Mouse (Mus musculus) thymus, adult 2 months (tissue): ENCODE results near the gene Mreg. TPM values are rescaled to one million over a fixed set of nuclear protein-coding genes. Genes with fewer than 3 reads are reported as not detected.

ENCODE experiments used
- DNase-seq: peaks from one replicate; pipeline ENCODE4 v3.0.0; 2021
- H3K27ac ChIP-seq: fragments of 200-500 bp; 2 replicates; pipeline ENCODE4 v1.5.1; 2012; ENCODE audit warnings: low read length, control low read depth; ENCODE audit not compliant: control insufficient read depth, insufficient read depth
- H3K27me3 ChIP-seq: fragments of 200-500 bp; 2 replicates; pipeline ENCODE4 v1.6.1; 2012; ENCODE audit warnings: mild to moderate bottlenecking, low read length, moderate library complexity, mixed read lengths; ENCODE audit not compliant: control insufficient read depth, insufficient read depth
- H3K36me3 ChIP-seq: fragments of 200-500 bp; 2 replicates; pipeline ENCODE4 v1.6.1; 2012; ENCODE audit warnings: mild to moderate bottlenecking, low read length, moderate library complexity; ENCODE audit not compliant: control insufficient read depth, insufficient read depth
- H3K4me1 ChIP-seq: fragments of 200-500 bp; replicated peaks from 2 replicates; pipeline ENCODE4 v1.6.1; 2012; ENCODE audit warnings: low read length; ENCODE audit not compliant: control insufficient read depth, insufficient read depth
- H3K4me3 ChIP-seq: fragments of 200-500 bp; 2 replicates; pipeline ENCODE4 v1.5.1; 2012; ENCODE audit warnings: mild to moderate bottlenecking, low read length, control low read depth, moderate library complexity; ENCODE audit not compliant: control insufficient read depth, insufficient read depth
- CTCF ChIP-seq: fragments of 200-500 bp; IDR thresholded peaks from 2 replicates; pipeline ENCODE4 v1.5.1; 2012; ENCODE audit warnings: mild to moderate bottlenecking, control low read depth, low read length, moderate library complexity, borderline replicate concordance; ENCODE audit not compliant: control insufficient read depth, poor library complexity, insufficient read depth; ENCODE audit errors: extremely low read depth
- POLR2A ChIP-seq: fragments of 200-500 bp; IDR thresholded peaks from 2 replicates; pipeline ENCODE4 v1.6.1; 2012; ENCODE audit warnings: mild to moderate bottlenecking, low read length, control low read depth, moderate library complexity; ENCODE audit not compliant: control insufficient read depth, poor library complexity, insufficient read depth; ENCODE audit errors: extremely low read depth
- WGBS: fragments of 180-500 bp; shearing (Covaris S2); methylation state at CpG from one replicate; pipeline ENCODE4 v1.1.7; 2018; 5-methylcytosine and 5-hydroxymethylcytosine counted together
- polyA plus RNA-seq: library from polyadenylated mRNA; depleted of rRNA; stranded (reverse); fragments of >200 nt; gene quantifications from 2 replicates; pipeline ENCODE4 v1.2.3, GENCODE M21; 2012; rRNA removed

The Mreg gene
- 20.6 and 28.0 TPM in 2 replicates for polyA plus RNA-seq

DNA sequence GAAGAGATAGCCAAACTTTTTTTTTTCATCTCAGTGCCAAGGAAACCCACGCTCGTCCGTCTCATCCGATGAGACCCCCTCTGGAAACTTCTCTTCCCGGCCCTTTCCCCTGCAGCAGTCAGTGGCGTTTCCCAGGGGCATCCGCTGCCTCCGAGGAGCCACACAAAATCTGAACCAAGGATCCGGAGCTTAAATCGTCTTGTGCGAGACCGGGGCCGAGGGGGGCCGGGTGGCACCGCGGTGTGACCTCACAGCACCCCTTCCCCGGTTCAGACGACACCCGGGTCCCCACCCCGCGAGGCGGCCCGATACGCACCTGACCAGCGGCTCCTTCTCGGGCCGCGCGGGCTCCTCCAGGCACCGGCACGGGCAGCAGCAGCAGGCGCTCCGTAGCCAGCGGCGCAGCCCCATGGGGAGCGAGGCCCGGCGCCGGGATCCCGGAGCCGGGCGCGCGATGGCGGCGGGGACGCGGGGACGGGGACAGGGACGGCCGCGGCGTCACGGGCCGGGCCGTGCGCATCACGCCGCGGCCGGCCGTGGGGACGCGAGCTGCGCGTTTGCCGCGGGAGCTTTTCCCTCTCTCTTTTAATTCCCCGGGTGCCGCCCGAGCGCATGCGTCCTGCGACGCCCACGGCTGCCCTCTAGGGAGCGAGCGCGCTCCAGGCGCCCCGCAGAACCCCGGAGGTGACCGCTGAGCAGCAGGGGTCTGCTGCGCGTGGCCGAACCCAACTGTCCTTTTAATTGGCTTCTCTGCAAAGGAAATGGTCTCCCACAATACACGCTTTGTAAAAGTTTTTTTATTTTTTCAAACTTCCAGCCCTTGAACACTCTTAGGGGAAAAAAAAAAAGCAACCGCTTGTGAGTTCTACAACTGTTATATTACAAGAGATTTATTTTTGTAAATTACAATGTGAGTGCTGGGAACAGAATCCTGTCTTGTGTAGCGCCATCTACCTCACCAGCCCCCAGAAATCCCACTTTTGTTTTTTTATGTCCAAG is at the start of gene Mreg:
Gene Mreg, minus strand, starts transcription at position 607 of the 999 bp plus-strand sequence.
- Histone ChIP-seq H3K4me3 (peak within 1 kb of the TSS; percentile 38), H3K4me1 (peaks cover 5% of the 10 kb centered on the region; the same call in 1 of the 2 replicates), H3K27me3 (peaks cover 4% of the 10 kb centered on the region; the same call in 1 of the 2 replicates), H3K27ac (no peak within 1 kb of the TSS), H3K36me3 (no peaks in the 10 kb centered on the region)
- WGBS, result under 1% methylated on average over 89 of the region's 89 CpGs
- peak; percentile 41 for DNase-seq
- TF ChIP-seq CTCF (0 out of 2 replicates have a peak, but pooled peaks have one; percentile 30), POLR2A (no peak)

DNA sequence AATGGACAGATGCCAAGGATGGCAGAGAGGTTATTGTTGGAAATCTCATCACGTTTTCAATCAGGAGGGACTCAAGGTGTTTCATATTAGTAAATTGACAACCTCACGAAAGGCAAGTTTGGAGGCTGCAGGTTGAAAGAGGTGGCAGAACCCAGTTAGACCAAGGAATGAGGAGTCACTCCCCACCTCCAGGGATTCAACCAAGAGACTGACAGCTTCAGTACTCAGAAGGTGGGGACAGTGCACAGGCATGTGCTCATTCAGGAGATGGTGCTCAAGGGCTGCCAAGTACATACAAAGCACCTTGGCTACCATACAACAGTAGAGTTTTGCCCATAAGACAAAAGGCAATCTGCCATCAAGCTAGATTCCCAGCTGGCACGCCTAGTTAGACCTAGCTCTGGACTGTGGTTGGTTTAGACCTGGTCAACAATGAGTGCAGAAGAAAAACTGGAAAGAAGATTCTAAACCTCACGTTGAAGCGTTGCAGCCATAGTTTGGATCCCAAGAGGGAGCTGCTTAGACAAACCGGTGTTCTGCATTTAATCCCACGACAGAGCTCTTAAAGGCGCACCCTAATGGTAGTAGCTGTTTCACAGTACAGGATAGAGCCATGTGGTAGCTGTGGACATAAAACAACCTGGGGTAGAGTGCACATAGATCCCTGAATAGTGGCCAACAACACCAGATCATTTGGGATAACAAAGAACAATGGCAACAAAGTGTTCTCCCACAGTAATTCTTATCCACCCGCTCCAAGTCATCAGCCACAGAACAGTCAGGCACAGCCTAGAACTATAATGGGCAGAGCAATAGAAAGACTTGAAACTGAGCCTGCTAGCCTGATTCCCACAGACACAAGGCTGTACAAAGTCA is 44.5 kb upstream of the Mreg start:
- Histone ChIP-seq H3K27ac (no peak overlapping the region), H3K4me1 (peaks cover 9% of the 10 kb centered on the region), H3K36me3 (no peaks in the 10 kb centered on the region), H3K4me3 (no peak overlapping the region), H3K27me3 (no peaks in the 10 kb centered on the region)
- WGBS, result 95% methylated on average over 9 of the region's 9 CpGs
- DNase-seq, result no peak
- TF ChIP-seq POLR2A, result no peak
- no peak for TF ChIP-seq CTCF

DNA sequence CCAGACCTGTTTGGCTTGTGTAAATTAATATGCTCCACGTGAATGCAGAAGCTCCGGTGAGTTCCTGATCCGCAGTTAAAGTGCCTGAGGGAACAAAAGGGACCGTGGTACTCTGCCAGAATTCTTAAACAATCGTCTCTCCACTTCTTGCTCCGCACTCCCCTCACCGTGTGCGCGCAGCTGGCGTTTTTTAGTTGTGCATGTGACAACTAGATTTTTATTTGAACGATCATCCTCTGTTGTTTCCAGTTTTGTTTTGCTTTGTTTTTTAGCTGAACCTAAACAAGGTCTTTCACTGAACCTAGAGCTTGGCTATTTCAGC is 43.7 kb upstream of the Mreg start:
- no peak for DNase-seq
- Histone ChIP-seq H3K27me3 (no peaks in the 10 kb centered on the region), H3K4me3 (no peak overlapping the region), H3K4me1 (peaks cover 9% of the 10 kb centered on the region), H3K27ac (peak overlapping the region; percentile 31; the same call in 1 of the 2 replicates), H3K36me3 (no peaks in the 10 kb centered on the region)
- WGBS, result 79% methylated on average over 11 of the region's 11 CpGs
- no peak for TF ChIP-seq CTCF
- no peak for TF ChIP-seq POLR2A

DNA sequence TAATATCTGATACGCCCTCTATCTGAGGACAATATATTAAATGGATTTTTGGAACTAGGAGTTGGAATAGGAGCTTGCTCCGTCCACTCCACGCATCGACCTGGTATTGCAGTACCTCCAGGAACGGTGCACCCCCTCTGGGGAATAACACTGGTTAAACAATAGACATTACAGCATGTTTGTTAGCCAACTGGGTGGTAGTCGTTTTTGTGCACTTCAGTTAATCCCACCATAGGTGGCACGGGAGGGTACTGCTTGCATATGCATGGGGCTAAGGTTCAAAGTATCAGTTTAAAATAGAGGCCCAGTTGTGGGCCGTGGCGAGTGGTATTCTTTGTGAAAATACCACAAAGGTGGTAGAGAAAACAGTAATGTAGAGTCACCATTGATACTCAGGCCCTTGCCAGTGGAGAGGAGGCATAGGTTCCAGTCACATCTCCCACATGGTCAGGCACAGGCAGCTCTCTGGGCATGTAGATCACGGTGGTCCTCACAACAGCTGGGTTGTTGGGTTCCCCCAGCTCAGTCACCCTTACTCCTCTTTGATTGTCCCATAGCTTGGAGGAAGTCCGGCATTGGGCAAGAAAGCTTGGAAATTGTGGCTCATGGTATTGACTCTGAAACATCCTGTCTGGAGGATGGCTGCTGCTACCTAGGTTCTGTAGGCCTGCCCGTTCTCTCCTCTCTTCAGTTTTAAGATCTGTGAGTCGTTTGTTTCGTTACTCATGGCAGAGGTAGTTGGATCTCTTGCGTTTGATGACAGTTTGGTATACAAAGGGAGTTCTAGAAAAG is 43.2 kb upstream of the Mreg start:
- peak; percentile 30 for DNase-seq
- H3K27me3 ChIP-seq, result no peaks in the 10 kb centered on the region
- no peaks in the 10 kb centered on the region for H3K36me3 ChIP-seq
- peak overlapping the region; percentile 59 for H3K4me3 ChIP-seq
- TF ChIP-seq POLR2A (no peak), CTCF (no peak)
- peak overlapping the region; percentile 4; the same call in 1 of the 2 replicates for H3K27ac ChIP-seq
- H3K4me1 ChIP-seq, result peaks cover 9% of the 10 kb centered on the region
- 20% methylated on average over 15 of the region's 15 CpGs for WGBS

DNA sequence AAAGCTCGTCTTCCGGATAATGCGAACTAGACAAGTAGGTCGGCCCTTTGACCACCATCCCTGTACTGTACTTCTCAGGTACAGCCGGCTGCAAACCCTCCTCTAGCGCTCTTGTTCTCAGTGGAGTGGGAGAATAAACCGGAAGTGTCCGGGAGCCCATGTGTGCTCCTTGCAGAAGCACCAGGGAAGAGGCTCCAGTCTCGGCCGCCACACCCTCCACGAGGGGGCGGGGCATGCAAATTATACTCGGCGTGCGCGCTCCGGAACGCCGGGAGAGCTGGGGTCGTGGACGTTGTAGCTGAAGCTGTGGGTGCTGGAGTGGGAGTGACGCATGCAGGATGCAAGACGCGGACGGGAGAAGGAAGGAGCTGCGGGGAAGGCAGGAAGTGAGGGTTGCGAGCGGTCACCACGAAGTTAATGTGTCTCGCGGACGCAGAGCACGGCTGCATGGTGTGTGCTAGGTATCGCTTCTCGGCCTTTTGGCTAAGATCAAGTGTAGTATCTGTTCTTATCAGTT is 42.5 kb upstream of the Mreg start:
- DNase-seq, result peak; percentile 86
- under 1% methylated on average over 35 of the region's 35 CpGs for WGBS

More for the DNA sequence above, 42.5 kb upstream of the Mreg start:
- Histone ChIP-seq H3K36me3 (no peaks in the 10 kb centered on the region), H3K4me1 (peaks cover 9% of the 10 kb centered on the region), H3K27ac (peak overlapping the region; percentile 55), H3K4me3 (peak overlapping the region; percentile 59), H3K27me3 (no peaks in the 10 kb centered on the region)
- 0 out of 2 replicates have a peak, but pooled peaks have one; percentile 39 for TF ChIP-seq POLR2A
- TF ChIP-seq CTCF, result 0 out of 2 replicates have a peak, but pooled peaks have one; percentile 43
